Mouse (Mus musculus) limb, embryonic 10.5 days (tissue): Measurements from ENCODE around the gene Vangl1. TPM values are rescaled to one million over a fixed set of nuclear protein-coding genes. Genes with fewer than 3 reads are reported as not detected.
A peak's percentile ranks its signal among the peaks of the same experiment; 100 is the strongest.

Experiments
- DNase-seq: peaks from one replicate; pipeline ENCODE4 v3.0.0-alpha.2; 2017; ENCODE audit warnings: low spot score
- H3K27ac ChIP-seq: fragments of 300-500 bp; sonication (generic); 2 replicates; pipeline ENCODE4 v1.5.1; 2016; ENCODE audit warnings: mild to moderate bottlenecking
- H3K27me3 ChIP-seq: fragments of 300-500 bp; sonication (generic); 2 replicates; pipeline ENCODE4 v1.6.1; 2016; ENCODE audit warnings: low read depth, mild to moderate bottlenecking; ENCODE audit not compliant: poor library complexity, severe bottlenecking
- H3K36me3 ChIP-seq: fragments of 300-500 bp; sonication (generic); 2 replicates; pipeline ENCODE4 v1.6.1; 2016; ENCODE audit warnings: mild to moderate bottlenecking, moderate library complexity
- H3K4me1 ChIP-seq: fragments of 300-500 bp; sonication (generic); 2 replicates; pipeline ENCODE4 v1.6.1; 2016
- H3K4me3 ChIP-seq: fragments of 300-500 bp; sonication (generic); 2 replicates; pipeline ENCODE4 v1.5.1; 2016; ENCODE audit warnings: mild to moderate bottlenecking, moderate library complexity
- H3K9me3 ChIP-seq: fragments of 300-500 bp; sonication (generic); replicated peaks from 2 replicates; pipeline ENCODE4 v1.6.1; 2016; ENCODE audit warnings: mild to moderate bottlenecking
- WGBS: fragments of 180-500 bp; shearing (Covaris S2); methylation state at CpG from one replicate; pipeline ENCODE4 v1.1.7; 2016; 5-methylcytosine and 5-hydroxymethylcytosine counted together
- polyA plus RNA-seq: library from polyadenylated mRNA; unstranded; fragments of >200 nt; fragmentation: Nextera tagmentation; extraction: Ambion mirVana; gene quantifications from 2 replicates; pipeline ENCODE4 v1.2.1, GENCODE M21; 2016

Gene Vangl1
- polyA plus RNA-seq, 1 experiment from 2014 or later = 14.8 TPM

GRCm38 (mm10) chr3:102180746-102181145, 23.7 kb downstream of the Vangl1 start:
- no peaks in the 10 kb centered on the region for H3K27me3 ChIP-seq
- H3K27ac ChIP-seq = no peak overlapping the region
- no peak overlapping the region for H3K4me3 ChIP-seq
- no peak for DNase-seq
- H3K9me3 ChIP-seq = no peaks in the 10 kb centered on the region
- peaks cover 23% of the 10 kb centered on the region; the same call in 1 of the 2 replicates for H3K4me1 ChIP-seq
- WGBS = 87% methylated on average over 7 of the region's 7 CpGs
- H3K36me3 ChIP-seq = peaks cover 33% of the 10 kb centered on the region

DNA sequence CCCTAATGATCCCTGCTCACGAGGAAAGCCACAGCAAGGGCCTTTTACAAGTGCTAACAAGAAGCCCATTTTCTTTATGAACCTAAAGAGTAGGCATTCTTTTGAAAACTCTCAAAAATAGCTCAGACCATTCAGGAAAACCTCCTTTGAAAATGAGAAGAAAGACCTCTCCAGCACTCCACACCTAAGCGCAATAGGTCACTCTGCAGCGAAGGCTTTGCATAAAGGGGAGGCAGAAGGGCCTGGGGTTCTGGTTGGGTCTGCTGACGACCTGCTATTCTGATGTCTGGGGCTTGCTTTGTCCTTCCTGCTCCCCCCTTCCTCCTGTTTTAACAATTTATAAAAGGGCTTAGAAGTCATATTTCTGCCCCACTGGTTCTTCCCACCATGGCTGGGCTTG, 24.6 kb downstream of the Vangl1 start:
- Histone ChIP-seq H3K4me3 (no peak overlapping the region), H3K27me3 (no peaks in the 10 kb centered on the region), H3K4me1 (peaks cover 20% of the 10 kb centered on the region; the same call in 1 of the 2 replicates), H3K9me3 (no peaks in the 10 kb centered on the region), H3K36me3 (peaks cover 33% of the 10 kb centered on the region), H3K27ac (no peak overlapping the region)
- WGBS = 86% methylated on average over 4 of the region's 4 CpGs
- DNase-seq = no peak

DNA sequence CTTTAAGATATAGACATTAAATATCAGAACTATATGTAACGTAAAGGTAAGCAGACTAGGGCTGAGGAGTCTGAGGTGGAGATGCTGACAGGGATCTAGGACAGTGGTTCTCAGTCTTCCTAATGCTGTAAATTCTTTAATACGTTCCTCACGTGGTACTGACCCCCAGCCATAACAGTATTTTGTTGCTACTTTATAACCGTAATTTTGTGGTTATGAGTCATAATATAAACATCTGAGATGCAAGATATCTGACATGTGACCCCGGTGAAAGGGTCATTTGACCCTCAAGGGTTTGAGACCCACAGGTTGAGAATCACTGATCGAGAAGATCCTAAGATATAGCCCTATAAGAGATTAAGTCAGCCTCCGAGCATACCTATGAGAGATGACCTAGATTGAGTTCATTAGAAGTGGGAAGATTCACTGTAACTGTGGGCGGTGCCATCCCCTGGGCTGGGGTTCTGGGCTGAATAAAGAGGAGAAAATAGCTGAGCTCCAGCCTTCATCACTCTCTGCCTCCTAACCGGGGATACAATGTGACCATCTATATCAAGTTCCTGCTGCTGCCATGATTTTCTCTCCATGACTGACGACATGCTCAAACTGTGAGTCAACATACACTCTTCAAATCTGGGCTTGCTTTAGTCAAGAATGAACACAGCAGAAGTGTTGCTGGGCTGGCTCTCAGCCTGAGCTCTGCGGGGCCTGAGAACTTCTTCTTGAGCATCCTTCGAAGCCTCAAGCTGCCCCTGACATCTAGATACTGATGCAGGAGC, 26.5 kb downstream of the Vangl1 start:
- H3K4me3 ChIP-seq = no peak overlapping the region
- H3K36me3 ChIP-seq = peaks cover 23% of the 10 kb centered on the region
- no peak for DNase-seq
- WGBS = 94% methylated on average over 12 of the region's 12 CpGs
- H3K4me1 ChIP-seq = peaks cover 9% of the 10 kb centered on the region; the same call in 1 of the 2 replicates
- no peak overlapping the region for H3K27ac ChIP-seq
- H3K9me3 ChIP-seq = no peaks in the 10 kb centered on the region
- no peaks in the 10 kb centered on the region for H3K27me3 ChIP-seq

DNA sequence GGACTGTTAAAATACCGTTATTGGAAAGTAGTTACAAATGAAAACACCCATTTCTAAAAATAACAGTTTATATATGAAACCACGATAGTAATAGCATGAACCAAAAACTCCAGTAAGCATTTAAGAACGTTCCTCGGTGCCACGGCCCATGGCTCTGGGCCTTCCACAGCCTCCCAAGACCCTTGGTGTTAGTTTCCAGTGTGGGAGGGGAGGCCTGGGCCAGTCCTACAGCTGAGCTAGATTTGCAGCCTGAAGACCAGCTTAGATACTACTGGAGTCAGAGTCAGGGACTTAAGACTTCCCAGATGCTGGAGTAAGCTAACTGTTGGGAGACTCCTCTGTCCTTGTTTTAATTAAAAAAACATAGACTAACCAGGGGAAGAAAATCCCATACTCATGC, 28.4 kb downstream of the Vangl1 start:
- no peak for DNase-seq
- no peaks in the 10 kb centered on the region for H3K9me3 ChIP-seq
- peaks cover 14% of the 10 kb centered on the region; the same call in 1 of the 2 replicates for H3K4me1 ChIP-seq
- WGBS = 94% methylated on average over 5 of the region's 5 CpGs
- peaks cover 7% of the 10 kb centered on the region for H3K36me3 ChIP-seq
- no peaks in the 10 kb centered on the region for H3K27me3 ChIP-seq
- peak overlapping the region; percentile 23; the same call in 1 of the 2 replicates for H3K27ac ChIP-seq
- H3K4me3 ChIP-seq = no peak overlapping the region

- H3K4me3 ChIP-seq = no peak overlapping the region
- H3K4me1 ChIP-seq = peaks cover 14% of the 10 kb centered on the region; the same call in 1 of the 2 replicates
- WGBS = 92% methylated on average over 18 of the region's 18 CpGs
- no peaks in the 10 kb centered on the region for H3K27me3 ChIP-seq
- no peak overlapping the region; the same call in 1 of the 2 replicates for H3K27ac ChIP-seq
- no peaks in the 10 kb centered on the region for H3K9me3 ChIP-seq
- H3K36me3 ChIP-seq = peaks cover 5% of the 10 kb centered on the region; the same call in 1 of the 2 replicates
- DNase-seq = no peak
These were observed 28.8 kb downstream of the Vangl1 start for GRCm38 (mm10) chr3:102175701-102176100.

- Histone ChIP-seq H3K4me1 (peaks cover 14% of the 10 kb centered on the region; the same call in 1 of the 2 replicates), H3K4me3 (no peak overlapping the region)
- 75% methylated on average over 8 of the region's 8 CpGs for WGBS
These were observed 30.2 kb downstream of the Vangl1 start for GRCm38 (mm10) chr3:102174118-102174865.

GRCm38 (mm10) chr3:102169197-102169905, 35.1 kb downstream of the Vangl1 start:
- DNase-seq = no peak
- 91% methylated on average over 13 of the region's 13 CpGs for WGBS
- no peak overlapping the region for H3K4me3 ChIP-seq
- no peak overlapping the region for H3K27ac ChIP-seq
- H3K36me3 ChIP-seq = peaks cover 5% of the 10 kb centered on the region
- H3K27me3 ChIP-seq = no peaks in the 10 kb centered on the region
- H3K9me3 ChIP-seq = no peaks in the 10 kb centered on the region
- peaks cover 22% of the 10 kb centered on the region for H3K4me1 ChIP-seq

More at GRCm38 (mm10) chr3:102174118-102174865, 30.2 kb downstream of the Vangl1 start:
- no peaks in the 10 kb centered on the region for H3K27me3 ChIP-seq
- H3K36me3 ChIP-seq = peaks cover 5% of the 10 kb centered on the region; the same call in 1 of the 2 replicates
- no peak for DNase-seq
- no peaks in the 10 kb centered on the region for H3K9me3 ChIP-seq
- H3K27ac ChIP-seq = no peak overlapping the region

GRCm38 (mm10) chr3:102167555-102168210, 36.8 kb downstream of the Vangl1 start:
- H3K4me3 ChIP-seq = no peak overlapping the region
- DNase-seq = no peak

DNA sequence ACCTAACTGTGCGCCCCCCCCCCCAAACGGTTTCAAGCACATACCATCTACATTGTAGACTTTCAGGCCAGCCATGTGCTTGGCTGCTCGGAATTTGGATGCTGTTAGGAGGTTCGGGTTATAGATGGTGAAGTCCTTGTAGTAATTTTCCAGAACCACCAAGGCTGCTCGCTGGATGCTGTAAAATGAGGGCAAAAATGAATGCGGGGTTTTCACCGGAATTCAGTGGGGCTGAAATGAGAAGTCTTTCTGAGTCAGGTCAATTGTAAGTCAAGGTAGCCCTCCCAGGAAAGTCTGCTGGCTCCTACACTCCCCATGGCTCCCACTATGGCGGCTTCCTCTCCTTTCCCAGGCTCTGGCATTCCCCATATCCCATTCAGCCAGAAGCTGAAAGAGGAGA, 37.7 kb downstream of the Vangl1 start:
- WGBS = 88% methylated on average over 8 of the region's 8 CpGs
- H3K27ac ChIP-seq = no peak overlapping the region

More at GRCm38 (mm10) chr3:102167555-102168210, 36.8 kb downstream of the Vangl1 start:
- Histone ChIP-seq H3K9me3 (no peaks in the 10 kb centered on the region), H3K27ac (peak overlapping the region; percentile 37), H3K27me3 (no peaks in the 10 kb centered on the region), H3K4me1 (peaks cover 18% of the 10 kb centered on the region), H3K36me3 (peaks cover 21% of the 10 kb centered on the region)
- WGBS = 9% methylated on average over 10 of the region's 10 CpGs

DNA sequence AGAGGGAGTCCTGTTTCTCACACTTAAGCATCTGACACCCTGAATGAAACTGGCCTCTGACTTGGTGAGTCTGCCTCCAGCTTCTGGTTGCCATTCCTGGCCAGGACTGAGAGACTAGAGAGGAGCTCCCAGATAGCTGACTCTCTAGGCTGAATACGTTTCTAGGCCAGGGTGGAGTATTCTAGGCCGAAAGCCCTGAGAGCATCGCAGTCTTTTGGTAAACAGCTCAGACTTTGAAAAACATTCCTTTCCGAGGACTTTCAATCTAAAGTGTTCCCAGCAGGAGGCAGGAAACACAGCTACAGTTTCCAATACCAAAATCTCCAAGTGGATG, 38.2 kb downstream of the Vangl1 start:
- H3K36me3 ChIP-seq = peaks cover 26% of the 10 kb centered on the region
- H3K9me3 ChIP-seq = no peaks in the 10 kb centered on the region
- WGBS = 84% methylated on average over 4 of the region's 4 CpGs
- H3K27me3 ChIP-seq = no peaks in the 10 kb centered on the region
- no peak overlapping the region for H3K27ac ChIP-seq
- H3K4me1 ChIP-seq = peaks cover 17% of the 10 kb centered on the region
- no peak overlapping the region for H3K4me3 ChIP-seq
- DNase-seq = no peak

More for the DNA sequence above, 37.7 kb downstream of the Vangl1 start:
- Histone ChIP-seq H3K4me3 (no peak overlapping the region), H3K4me1 (peaks cover 17% of the 10 kb centered on the region), H3K27me3 (no peaks in the 10 kb centered on the region), H3K36me3 (peaks cover 23% of the 10 kb centered on the region), H3K9me3 (no peaks in the 10 kb centered on the region)
- DNase-seq = no peak

DNA sequence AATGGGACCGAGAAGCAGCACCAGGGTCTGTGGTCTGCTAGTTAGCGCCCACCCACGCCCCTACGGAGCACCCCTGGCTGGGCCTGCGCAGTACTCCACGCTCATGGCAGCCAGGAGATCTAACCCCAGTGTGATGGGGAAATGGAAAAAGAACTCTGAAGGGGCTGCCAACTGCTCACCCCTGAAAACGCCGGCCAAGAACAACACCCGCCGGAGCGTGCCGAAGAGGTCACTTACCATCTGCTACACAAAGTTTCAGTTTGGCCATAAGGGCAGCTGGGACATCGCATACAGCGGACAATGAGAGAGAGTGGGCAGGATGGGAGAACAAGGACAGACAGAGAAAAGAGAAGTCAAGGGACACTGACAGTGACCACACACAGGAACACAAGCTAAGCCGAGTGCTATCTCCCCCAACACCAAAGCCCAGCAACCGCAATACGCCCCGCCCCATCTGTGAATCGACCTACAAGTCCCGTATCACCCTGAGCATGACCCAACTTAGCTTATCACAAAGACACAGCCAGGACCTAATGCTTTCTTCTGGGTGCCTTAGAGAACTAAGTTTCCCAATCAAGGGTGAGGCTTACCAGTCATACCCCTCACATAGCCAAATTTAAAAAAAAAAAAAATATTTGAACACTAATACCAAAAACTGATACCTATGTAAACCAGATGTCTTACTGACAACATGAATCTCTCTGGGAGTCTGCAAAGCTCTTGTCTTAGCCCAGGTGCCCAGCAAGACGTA, 38.8 kb downstream of the Vangl1 start:
- Histone ChIP-seq H3K4me3 (no peak overlapping the region), H3K36me3 (peaks cover 29% of the 10 kb centered on the region), H3K4me1 (peaks cover 17% of the 10 kb centered on the region), H3K9me3 (no peaks in the 10 kb centered on the region), H3K27ac (no peak overlapping the region), H3K27me3 (no peaks in the 10 kb centered on the region)
- no peak for DNase-seq
- WGBS = 87% methylated on average over 21 of the region's 21 CpGs

- DNase-seq = no peak
- peaks cover 30% of the 10 kb centered on the region for H3K36me3 ChIP-seq
- no peak overlapping the region for H3K4me3 ChIP-seq
- no peaks in the 10 kb centered on the region for H3K9me3 ChIP-seq
- peak overlapping the region; percentile 64; the same call in 1 of the 2 replicates for H3K27ac ChIP-seq
- H3K27me3 ChIP-seq = no peaks in the 10 kb centered on the region
- 65% methylated on average over 4 of the region's 4 CpGs for WGBS
- H3K4me1 ChIP-seq = peaks cover 17% of the 10 kb centered on the region
These were observed 39.6 kb downstream of the Vangl1 start for GRCm38 (mm10) chr3:102164911-102165310.
